Mouse (Mus musculus) olfactory bulb, adult 2 months (tissue): ENCODE measurements around the gene Gm20431. TPM values are rescaled to one million over a fixed set of nuclear protein-coding genes. Genes with fewer than 3 reads are reported as not detected.

Source experiments
- H3K27ac ChIP-seq: fragments of 200-500 bp; 2 replicates; pipeline ENCODE4 v1.5.1; 2012; ENCODE audit warnings: low read depth, low read length; ENCODE audit not compliant: insufficient read depth
- H3K4me1 ChIP-seq: fragments of 200-500 bp; 2 replicates; pipeline ENCODE4 v1.6.1; 2012; ENCODE audit warnings: low read length; ENCODE audit not compliant: control insufficient read depth, insufficient read depth
- H3K4me3 ChIP-seq: fragments of 200-500 bp; 2 replicates; pipeline ENCODE4 v1.5.1; 2012; ENCODE audit warnings: mild to moderate bottlenecking, low read depth, low read length, moderate library complexity; ENCODE audit not compliant: insufficient read depth
- CTCF ChIP-seq: fragments of 200-500 bp; IDR thresholded peaks from 2 replicates; pipeline ENCODE4 v1.5.1; 2012; ENCODE audit warnings: low read depth, mild to moderate bottlenecking, low read length, moderate library complexity; ENCODE audit not compliant: insufficient read depth
- POLR2A ChIP-seq: fragments of 200-500 bp; IDR thresholded peaks from 2 replicates; pipeline ENCODE4 v1.6.1; 2012; ENCODE audit warnings: mild to moderate bottlenecking, low read depth, low read length, moderate library complexity; ENCODE audit not compliant: insufficient read depth
- WGBS: fragments of 180-500 bp; shearing (Covaris S2); methylation state at CpG from one replicate; pipeline ENCODE4 v1.1.7; 2018; 5-methylcytosine and 5-hydroxymethylcytosine counted together
- polyA plus RNA-seq: library from polyadenylated mRNA; stranded (reverse); fragments of >200 nt; gene quantifications from 2 replicates; pipeline ENCODE4 v1.2.4, GENCODE M21; 2012; ENCODE audit warnings: low replicate concordance; ENCODE audit not compliant: missing spikeins, insufficient read depth, insufficient read length

The Gm20431 gene
- polyA plus RNA-seq, 1 experiment: not detected

- Histone ChIP-seq H3K27ac (no peak overlapping the region), H3K4me3 (no peak overlapping the region), H3K4me1 (peaks cover 4% of the 10 kb centered on the region)
- TF ChIP-seq POLR2A (no peak), CTCF (no peak)
- WGBS: 84% methylated on average over 5 of the region's 5 CpGs
These were observed 9.9 kb upstream of the Gm20431 start for GRCm38 (mm10) chr2:167671101-167671633.

- Histone ChIP-seq H3K4me3 (no peak overlapping the region), H3K27ac (no peak overlapping the region), H3K4me1 (peaks cover 4% of the 10 kb centered on the region)
- 71% methylated on average over 4 of the region's 4 CpGs for WGBS
- no peak for TF ChIP-seq POLR2A
- no peak for TF ChIP-seq CTCF
These were observed 8.1 kb upstream of the Gm20431 start for GRCm38 (mm10) chr2:167669398-167669797.

DNA sequence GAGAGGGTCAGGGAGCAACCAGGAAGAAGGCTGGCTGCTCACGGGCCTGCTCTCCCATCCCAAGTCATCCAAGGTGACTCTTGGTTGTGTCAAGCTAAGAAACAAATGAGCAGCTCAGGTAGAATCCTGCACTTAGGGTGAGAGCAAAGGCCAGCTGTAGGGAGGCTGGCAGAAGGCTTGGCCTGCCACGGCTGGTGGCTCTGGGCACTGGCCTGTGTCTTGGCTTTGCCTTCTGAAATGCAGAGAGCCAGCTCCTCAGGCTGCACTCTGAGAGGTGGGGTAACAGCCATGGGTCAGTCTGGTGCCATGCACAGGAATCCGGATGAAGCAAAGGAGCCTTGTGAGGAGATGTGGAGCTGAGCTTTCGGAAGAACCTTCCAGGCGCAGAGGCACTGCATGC is 7.1 kb upstream of the Gm20431 start:
- TF ChIP-seq POLR2A: no peak
- no peak for TF ChIP-seq CTCF
- Histone ChIP-seq H3K4me3 (no peak overlapping the region), H3K27ac (no peak overlapping the region), H3K4me1 (peaks cover 4% of the 10 kb centered on the region)
- WGBS: 91% methylated on average over 5 of the region's 5 CpGs

DNA sequence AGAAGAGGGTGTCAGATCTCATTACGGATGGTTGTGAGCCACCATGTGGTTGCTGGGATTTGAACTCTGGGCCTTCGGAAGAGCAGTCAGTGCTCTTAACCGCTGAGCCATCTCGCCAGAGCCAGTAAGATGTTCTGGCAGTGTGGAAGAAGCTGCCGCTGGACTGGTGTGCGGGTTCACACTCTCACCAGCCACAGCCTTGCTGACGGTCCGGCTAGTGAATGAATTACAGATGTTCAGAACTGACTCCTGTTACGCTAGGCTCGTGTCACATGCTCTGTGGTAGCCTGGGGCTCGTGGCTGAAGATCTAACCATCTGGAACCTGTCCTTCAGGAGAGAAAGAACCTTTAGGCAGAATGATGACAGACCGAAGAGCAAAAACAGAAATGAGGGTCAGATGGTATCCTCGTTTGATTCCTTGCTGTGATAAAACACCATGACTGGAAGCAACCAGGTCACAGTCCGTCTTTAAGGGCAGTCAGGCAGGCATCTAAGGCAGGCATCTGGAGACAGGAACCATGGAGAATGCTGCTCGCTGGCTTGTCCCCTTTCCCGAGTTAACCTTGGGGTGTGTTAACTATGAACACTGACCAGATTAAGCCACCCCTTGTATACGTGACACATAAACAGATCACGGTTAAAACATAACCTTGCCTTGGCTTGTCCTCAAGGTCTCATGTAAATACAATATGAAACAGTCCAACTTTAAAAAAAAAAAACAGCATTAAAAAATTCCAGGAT is 4.8 kb upstream of the Gm20431 start:
- H3K4me3 ChIP-seq: no peak overlapping the region
- H3K27ac ChIP-seq: no peak overlapping the region
- TF ChIP-seq CTCF: no peak
- TF ChIP-seq POLR2A: no peak
- H3K4me1 ChIP-seq: peaks cover 7% of the 10 kb centered on the region; the same call in 1 of the 2 replicates
- WGBS: 89% methylated on average over 18 of the region's 18 CpGs

GRCm38 (mm10) chr2:167662713-167663112 is 1.4 kb upstream of the Gm20431 start:
- H3K4me1 ChIP-seq: peaks cover 29% of the 10 kb centered on the region
- no peak overlapping the region for H3K4me3 ChIP-seq
- no peak overlapping the region for H3K27ac ChIP-seq
- 65% methylated on average over 6 of the region's 6 CpGs for WGBS
- TF ChIP-seq POLR2A: no peak
- no peak for TF ChIP-seq CTCF

- Histone ChIP-seq H3K27ac (no peak overlapping the region), H3K4me1 (peaks cover 41% of the 10 kb centered on the region), H3K4me3 (peak overlapping the region; percentile 98)
- under 1% methylated on average over 12 of the region's 12 CpGs for WGBS
- TF ChIP-seq POLR2A (no peak), CTCF (no peak)
These were observed 705 bp downstream of the Gm20431 start for GRCm38 (mm10) chr2:167660611-167660971.

- no peak overlapping the region for H3K27ac ChIP-seq
- H3K4me3 ChIP-seq: peak overlapping the region; percentile 98
- TF ChIP-seq CTCF (no peak), POLR2A (no peak)
- H3K4me1 ChIP-seq: peaks cover 41% of the 10 kb centered on the region
- 19% methylated on average over 13 of the region's 13 CpGs for WGBS
These were observed 1.3 kb downstream of the Gm20431 start for GRCm38 (mm10) chr2:167659847-167660610.

- no peak overlapping the region for H3K27ac ChIP-seq
- H3K4me1 ChIP-seq: peaks cover 43% of the 10 kb centered on the region
- H3K4me3 ChIP-seq: no peak overlapping the region
- 77% methylated on average over 10 of the region's 10 CpGs for WGBS
- TF ChIP-seq CTCF (no peak), POLR2A (no peak)
These were observed 2.0 kb downstream of the Gm20431 start for GRCm38 (mm10) chr2:167659177-167659846.

GRCm38 (mm10) chr2:167658712-167659111 is 2.6 kb downstream of the Gm20431 start:
- no peak overlapping the region for H3K4me3 ChIP-seq
- TF ChIP-seq POLR2A (no peak), CTCF (no peak)
- 83% methylated on average over 11 of the region's 11 CpGs for WGBS
- peaks cover 43% of the 10 kb centered on the region for H3K4me1 ChIP-seq
- H3K27ac ChIP-seq: no peak overlapping the region
